In genomic region chr3:23216754-23217153, GRCm38 (mm10) we compare ENCODE assay signal across 26 mouse cellular contexts.
DNase-seq lines count a peak whose midpoint lies in the region; ATAC-seq lines count a peak whose summit lies in the region.
"Had no signal": no experiment of that assay in that cellular context is flagged by ENCODE, and none has a peak within 500 bp of the region (broad histone marks: within the 10 kb centered on the region; RNA-seq: fewer than 3 reads in every experiment).

No protein-coding gene starts in this region.

- no peak overlapping the region for H3K4me2 ChIP-seq in forebrain, embryonic 13.5 days
- no peak overlapping the region for H3K4me2 ChIP-seq in forebrain, embryonic 12.5 days
- H3K4me2 ChIP-seq in forebrain, embryonic 15.5 days (replicated peaks) = no peak overlapping the region
- no peak overlapping the region for H3K4me2 ChIP-seq in neural tube, embryonic 15.5 days
- H3K4me2 ChIP-seq: embryonic facial prominence, embryonic 13.5 days; embryonic facial prominence, embryonic 15.5 days had no signal

- DNase-seq in forebrain, embryonic 10.5 days (ENCODE audit: extremely low spot score, low spot score) = no peak
- DNase-seq in brain, adult 2 months (ENCODE audit: low read depth, low spot score) = peak; percentile 3
- peak; percentile 14 for DNase-seq in brain, embryonic 18.5 days (ENCODE audit: low read depth, low spot score)
- DNase-seq: adrenal gland, adult 8-10 months; adrenal gland, postnatal 14 days; adrenal gland, postnatal 36 days; B cell, adult 2 months; cerebellum, adult 11 months; cerebellum, adult 18-20 months; cerebellum, adult 8-10 months; cerebellum, adult 9-11 months; cerebellum, postnatal 14 days; cerebellum, postnatal 36 days; embryo, embryonic 11 days had no signal

- H3K4me1 ChIP-seq in forebrain, embryonic 13.5 days = no peaks in the 10 kb centered on the region
- no peaks in the 10 kb centered on the region for H3K4me1 ChIP-seq in forebrain, embryonic 12.5 days
- no peaks in the 10 kb centered on the region for H3K4me1 ChIP-seq in forebrain, embryonic 15.5 days
- H3K4me1 ChIP-seq in forebrain, embryonic 10.5 days = no peaks in the 10 kb centered on the region
- H3K4me1 ChIP-seq in neural tube, embryonic 15.5 days = no peaks in the 10 kb centered on the region
- H3K4me1 ChIP-seq: embryonic facial prominence, embryonic 13.5 days; embryonic facial prominence, embryonic 15.5 days had no signal

- peak; percentile 51; the same call in 1 of the 2 replicates for ATAC-seq in forebrain, embryonic 13.5 days
- no peak for ATAC-seq in forebrain, embryonic 12.5 days (ENCODE audit: low FRiP score)
- ATAC-seq in forebrain, embryonic 15.5 days (replicated peaks) = 0 out of 2 replicates have a peak, but pooled peaks have one; percentile 55
- no peak for ATAC-seq in neural tube, embryonic 15.5 days (ENCODE audit: low FRiP score)
- ATAC-seq: activated CD4-positive, CD25-positive, alpha-beta regulatory T cell, adult 4 months; CD4-positive, CD25-positive, alpha-beta regulatory T cell, adult 4 months; Patski had no signal

- WGBS in forebrain, embryonic 13.5 days = 86% methylated on average over 1 of the region's 1 CpGs
- WGBS in forebrain, embryonic 12.5 days = 83% methylated on average over 1 of the region's 1 CpGs
- whole genome bisulfite sequencing in forebrain, embryonic 15.5 days = 74% methylated on average over 1 of the region's 1 CpGs
- 74% methylated on average over 1 of the region's 1 CpGs for WGBS in forebrain, embryonic 10.5 days
- WGBS in neural tube, embryonic 15.5 days = 82% methylated on average over 1 of the region's 1 CpGs

- no peak overlapping the region for H3K9ac ChIP-seq in forebrain, embryonic 13.5 days
- H3K9ac ChIP-seq in forebrain, embryonic 12.5 days = no peak overlapping the region
- no peak overlapping the region for H3K9ac ChIP-seq in forebrain, embryonic 15.5 days (replicated peaks)
- H3K9ac ChIP-seq in neural tube, embryonic 15.5 days (replicated peaks) = no peak overlapping the region
- H3K9ac ChIP-seq: embryonic facial prominence, embryonic 13.5 days; embryonic facial prominence, embryonic 15.5 days had no signal

- H3K27me3 ChIP-seq in forebrain, embryonic 13.5 days = no peaks in the 10 kb centered on the region
- H3K27me3 ChIP-seq in forebrain, embryonic 12.5 days = no peaks in the 10 kb centered on the region
- no peaks in the 10 kb centered on the region for H3K27me3 ChIP-seq in forebrain, embryonic 15.5 days
- no peaks in the 10 kb centered on the region for H3K27me3 ChIP-seq in forebrain, embryonic 10.5 days (ENCODE audit: poor library complexity, severe bottlenecking)
- no peaks in the 10 kb centered on the region for H3K27me3 ChIP-seq in neural tube, embryonic 15.5 days (replicated peaks)
- H3K27me3 ChIP-seq: CH12.LX; embryonic facial prominence, embryonic 13.5 days; embryonic facial prominence, embryonic 15.5 days; Patski had no signal

- H3K9me3 ChIP-seq in forebrain, embryonic 13.5 days (replicated peaks) = no peaks in the 10 kb centered on the region
- no peaks in the 10 kb centered on the region for H3K9me3 ChIP-seq in forebrain, embryonic 12.5 days
- H3K9me3 ChIP-seq in forebrain, embryonic 15.5 days = no peaks in the 10 kb centered on the region
- H3K9me3 ChIP-seq in forebrain, embryonic 10.5 days = no peaks in the 10 kb centered on the region
- no peaks in the 10 kb centered on the region for H3K9me3 ChIP-seq in neural tube, embryonic 15.5 days (replicated peaks)
- H3K9me3 ChIP-seq: embryonic facial prominence, embryonic 13.5 days; embryonic facial prominence, embryonic 15.5 days; G1E had no signal

- H3K4me3 ChIP-seq in forebrain, embryonic 13.5 days = no peak overlapping the region
- H3K4me3 ChIP-seq in forebrain, embryonic 12.5 days (replicated peaks) = no peak overlapping the region
- no peak overlapping the region for H3K4me3 ChIP-seq in forebrain, embryonic 15.5 days
- no peak overlapping the region for H3K4me3 ChIP-seq in forebrain, embryonic 10.5 days
- H3K4me3 ChIP-seq in neural tube, embryonic 15.5 days (replicated peaks) = no peak overlapping the region
- H3K4me3 ChIP-seq: embryonic facial prominence, embryonic 13.5 days; embryonic facial prominence, embryonic 15.5 days; erythroblast, embryonic 14.5 days had no signal

- H3K36me3 ChIP-seq in forebrain, embryonic 13.5 days (ENCODE audit: poor library complexity, severe bottlenecking) = no peaks in the 10 kb centered on the region
- no peaks in the 10 kb centered on the region for H3K36me3 ChIP-seq in forebrain, embryonic 12.5 days (replicated peaks)
- no peaks in the 10 kb centered on the region for H3K36me3 ChIP-seq in forebrain, embryonic 15.5 days
- H3K36me3 ChIP-seq in forebrain, embryonic 10.5 days (replicated peaks) = no peaks in the 10 kb centered on the region
- H3K36me3 ChIP-seq in neural tube, embryonic 15.5 days = no peaks in the 10 kb centered on the region
- H3K36me3 ChIP-seq: embryonic facial prominence, embryonic 13.5 days; embryonic facial prominence, embryonic 15.5 days; G1E had no signal

- H3K27ac ChIP-seq in forebrain, embryonic 13.5 days = no peak overlapping the region
- no peak overlapping the region for H3K27ac ChIP-seq in forebrain, embryonic 12.5 days
- H3K27ac ChIP-seq in forebrain, embryonic 15.5 days (replicated peaks) = no peak overlapping the region
- H3K27ac ChIP-seq in forebrain, embryonic 10.5 days = no peak overlapping the region
- no peak overlapping the region for H3K27ac ChIP-seq in neural tube, embryonic 15.5 days (replicated peaks)
- H3K27ac ChIP-seq: embryonic facial prominence, embryonic 13.5 days; embryonic facial prominence, embryonic 15.5 days had no signal

Comparison
In these comparisons a context has a peak if more than half of its experiments do, and no peak if none do; other contexts are left out.
1. ATAC-seq: peak in forebrain, embryonic 13.5 days (single experiment) and forebrain, embryonic 15.5 days (single experiment); none in forebrain, embryonic 12.5 days (single experiment) and neural tube, embryonic 15.5 days (single experiment).